Mouse (Mus musculus): ENCODE results near the gene Slc1a2. TPM values are rescaled to one million over a fixed set of nuclear protein-coding genes. Genes with fewer than 3 reads are reported as not detected.

Gene Slc1a2
- total and polyA plus RNA-seq, 3 experiments: 0.08 TPM; not detected in 2

- no peak for DNase-seq (ENCODE audit: low read depth, low spot score)
- H3K27me3 ChIP-seq (ENCODE audit: control insufficient read depth in 1 of 2, insufficient read depth in 2 of 2, low read length in 2 of 2): no peaks in the 10 kb centered on the region
- H3K4me1 ChIP-seq (ENCODE audit: control insufficient read depth in 1 of 2, insufficient read depth in 2 of 2, low read length in 2 of 2): no peaks in the 10 kb centered on the region
- H3K36me3 ChIP-seq (ENCODE audit: control insufficient read depth in 1 of 2, insufficient read depth in 2 of 2, low read length in 2 of 2): no peaks in the 10 kb centered on the region
- H3K9me3 ChIP-seq (replicated peaks; ENCODE audit: insufficient read depth, low read length): no peaks in the 10 kb centered on the region
- no peaks in the 10 kb centered on the region for H3K79me2 ChIP-seq (ENCODE audit: control insufficient read depth, insufficient read depth, low read length, poor library complexity)
- TF ChIP-seq GATA1 (IDR thresholded peaks at IDR 0.05; ENCODE audit: low read depth, low read length) (no peak), TAL1 (IDR thresholded peaks at IDR 0.05; ENCODE audit: low read length) (no peak), MYC (IDR thresholded peaks at IDR 0.05; ENCODE audit: low read depth, low read length) (no peak), MYB (IDR thresholded peaks at IDR 0.05; ENCODE audit: low read depth, low read length) (no peak), ZKSCAN1 (IDR thresholded peaks at IDR 0.05; ENCODE audit: low read depth, low read length) (no peak), RCOR1 (IDR thresholded peaks at IDR 0.05; ENCODE audit: low read depth, low read length) (no peak), SIN3A (IDR thresholded peaks at IDR 0.05; ENCODE audit: low read length) (no peak), KAT2A (conservative IDR thresholded peaks at IDR 0.05; ENCODE audit: low read depth, low read length) (no peak), MAX (IDR thresholded peaks at IDR 0.05; ENCODE audit: low read length) (no peak), ELF1 (IDR thresholded peaks at IDR 0.05; ENCODE audit: low read depth, low read length) (no peak), UBTF (IDR thresholded peaks at IDR 0.05; ENCODE audit: borderline replicate concordance, insufficient read depth, low read depth, low read length) (no peak), NRF1 (IDR thresholded peaks at IDR 0.05; ENCODE audit: insufficient read depth, low read depth, low read length, poor library complexity, severe bottlenecking) (no peak), ETS1 (IDR thresholded peaks at IDR 0.05; ENCODE audit: low read depth, low read length) (no peak), ZMIZ1 (IDR thresholded peaks at IDR 0.05; ENCODE audit: low read depth, low read length) (no peak), USF1 (IDR thresholded peaks at IDR 0.05; ENCODE audit: low read depth, low read length) (no peak), GABPA (IDR thresholded peaks at IDR 0.05; ENCODE audit: low read depth, low read length) (no peak), E2F4 (IDR thresholded peaks at IDR 0.05; ENCODE audit: borderline replicate concordance, low read depth, low read length) (no peak), CTCF (IDR thresholded peaks at IDR 0.05 in 2 of 3, conservative IDR thresholded peaks at IDR 0.05 in 1 of 3; ENCODE audit: control insufficient read depth in 1 of 3, insufficient read depth in 1 of 3, low read depth in 2 of 3, low read length in 3 of 3, poor library complexity in 1 of 3, severe bottlenecking in 1 of 3) (no peak), ZNF384 (IDR thresholded peaks at IDR 0.05; ENCODE audit: low read depth, low read length) (no peak)
- no peak overlapping the region for H3K27ac ChIP-seq (ENCODE audit: control insufficient read depth, low read depth, low read length)
- H3K4me3 ChIP-seq (ENCODE audit: control insufficient read depth in 1 of 2, insufficient read depth in 1 of 2, low read depth in 2 of 2, low read length in 2 of 2): no peak overlapping the region
- no peak overlapping the region for H3K9ac ChIP-seq (ENCODE audit: control insufficient read depth, low read depth, low read length, poor library complexity, severe bottlenecking)
These were observed 147.5 kb downstream of the Slc1a2 start for GRCm38 (mm10) chr2:102805761-102806496.

- no peak for DNase-seq (ENCODE audit: low read depth, low spot score)
- H3K9ac ChIP-seq (ENCODE audit: control insufficient read depth, low read depth, low read length, poor library complexity, severe bottlenecking): no peak overlapping the region
These were observed 149.2 kb downstream of the Slc1a2 start for GRCm38 (mm10) chr2:102807633-102808032.

More at GRCm38 (mm10) chr2:102807633-102808032, 149.2 kb downstream of the Slc1a2 start:
- Histone ChIP-seq H3K27me3 (ENCODE audit: control insufficient read depth in 1 of 2, insufficient read depth in 2 of 2, low read length in 2 of 2) (no peaks in the 10 kb centered on the region), H3K79me2 (ENCODE audit: control insufficient read depth, insufficient read depth, low read length, poor library complexity) (no peaks in the 10 kb centered on the region), H3K36me3 (ENCODE audit: control insufficient read depth in 1 of 2, insufficient read depth in 2 of 2, low read length in 2 of 2) (peaks cover 0 to 3% of the 10 kb centered on the region in 2 experiments; a peak in 2 of 4 replicates), H3K4me1 (ENCODE audit: control insufficient read depth in 1 of 2, insufficient read depth in 2 of 2, low read length in 2 of 2) (no peaks in the 10 kb centered on the region), H3K27ac (ENCODE audit: control insufficient read depth, low read depth, low read length) (no peak overlapping the region), H3K4me3 (ENCODE audit: control insufficient read depth in 1 of 2, insufficient read depth in 1 of 2, low read depth in 2 of 2, low read length in 2 of 2) (no peak overlapping the region), H3K9me3 (replicated peaks; ENCODE audit: insufficient read depth, low read length) (no peaks in the 10 kb centered on the region)
- TF ChIP-seq ZC3H11A (IDR thresholded peaks at IDR 0.05; ENCODE audit: low read depth, low read length) (no peak), CTCF (IDR thresholded peaks at IDR 0.05 in 2 of 3, conservative IDR thresholded peaks at IDR 0.05 in 1 of 3; ENCODE audit: control insufficient read depth in 1 of 3, insufficient read depth in 1 of 3, low read depth in 2 of 3, low read length in 3 of 3, poor library complexity in 1 of 3, severe bottlenecking in 1 of 3) (no peak), TBP (IDR thresholded peaks at IDR 0.05; ENCODE audit: low read depth, low read length) (no peak), RAD21 (IDR thresholded peaks at IDR 0.05; ENCODE audit: low read depth, low read length) (no peak), MYB (IDR thresholded peaks at IDR 0.05; ENCODE audit: low read depth, low read length) (no peak), NRF1 (IDR thresholded peaks at IDR 0.05; ENCODE audit: insufficient read depth, low read depth, low read length, poor library complexity, severe bottlenecking) (no peak), MAX (IDR thresholded peaks at IDR 0.05; ENCODE audit: low read length) (no peak), KAT2A (conservative IDR thresholded peaks at IDR 0.05; ENCODE audit: low read depth, low read length) (no peak), TCF12 (IDR thresholded peaks at IDR 0.05; ENCODE audit: low read depth, low read length) (no peak), GATA1 (IDR thresholded peaks at IDR 0.05; ENCODE audit: low read depth, low read length) (no peak), MEF2A (IDR thresholded peaks at IDR 0.05; ENCODE audit: extremely low read depth, insufficient replicate concordance, low read depth, low read length, poor library complexity, severe bottlenecking) (no peak), BHLHE40 (IDR thresholded peaks at IDR 0.05; ENCODE audit: borderline replicate concordance, low read depth, low read length) (no peak), ELF1 (IDR thresholded peaks at IDR 0.05; ENCODE audit: low read depth, low read length) (no peak), MAZ (IDR thresholded peaks at IDR 0.05; ENCODE audit: low read depth, low read length) (no peak), MYC (IDR thresholded peaks at IDR 0.05; ENCODE audit: low read depth, low read length) (no peak), TAL1 (IDR thresholded peaks at IDR 0.05; ENCODE audit: low read length) (no peak), CHD1 (IDR thresholded peaks at IDR 0.05; ENCODE audit: low read depth, low read length) (no peak)

Measured in MEL (cell line).